Mouse (Mus musculus) liver, embryonic 14.5 days (tissue): ENCODE measurements around the gene Uqcc2.

Experiments used
- CTCF ChIP-seq: IDR thresholded peaks from 2 replicates; pipeline ENCODE4 v1.5.1; 2016; ENCODE audit warnings: antibody characterized with exemption, low read depth, control low read depth
- EP300 ChIP-seq: IDR thresholded peaks from 2 replicates; pipeline ENCODE4 v1.6.1; 2016; ENCODE audit warnings: antibody characterized with exemption, low read depth

- no peak for TF ChIP-seq CTCF
- no peak for TF ChIP-seq EP300
These were observed 1.5 kb downstream of the Uqcc2 start for GRCm38 (mm10) chr17:27132238-27132637.
